Mouse (Mus musculus): ENCODE results near the gene Ano4.

- no peak for TF ChIP-seq CTCF (IDR thresholded peaks at IDR 0.05; ENCODE audit: control insufficient read depth, insufficient read depth, low read length)
- TF ChIP-seq POLR2A (IDR thresholded peaks at IDR 0.05; ENCODE audit: borderline replicate concordance, control insufficient read depth, low read depth, low read length) = no peak
Measured at GRCm38 (mm10) chr10:89280402-89280801, 64.2 kb downstream of the Ano4 start.
